Mouse (Mus musculus) Patski (cell line): ENCODE data around the gene Ppp1r13b. TPM values are rescaled to one million over a fixed set of nuclear protein-coding genes. Genes with fewer than 3 reads are reported as not detected.

Source experiments
- ATAC-seq: fragments of 100-300 bp; one replicate; pipeline ENCODE4 v1.8.0; 2021
- CTCF ChIA-PET: fragments of 350-600 bp; sonication (Branson Sonifier 250); formaldehyde crosslinking; loops from one replicate; lab custom pipeline; 2022; ENCODE audit warnings: inconsistent platforms; lab: Charles Lee
- POLR2A ChIA-PET: fragments of 350-600 bp; sonication (Branson Sonifier 250); formaldehyde crosslinking; loops from one replicate; lab custom pipeline; 2022; ENCODE audit warnings: antibody characterized with exemption, inconsistent platforms; lab: Charles Lee
- DNase-seq: peaks from one replicate; pipeline ENCODE4 v3.0.0-alpha.2; 2011; ENCODE audit warnings: low read depth, low spot score
- H3K27me3 ChIP-seq: fragments of 371-371 bp; one replicate; pipeline ENCODE4 v1.5.1; 2021
- CTCF ChIP-seq: fragments of 100-300 bp; IDR thresholded peaks from one replicate; pipeline ENCODE4 v1.5.1; 2021
- in situ Hi-C: fragments of 300-500 bp; cut with MboI; formaldehyde crosslinking; loops from 3 replicates; pipeline ENCODE4 v1.11.1; 2018; ENCODE audit warnings: low pct_unique_long_range_greater_than_20kb, mixed read lengths
- polyA plus RNA-seq: library from polyadenylated mRNA; unstranded; gene quantifications from one replicate; pipeline ENCODE4 v1.2.3, GENCODE M21; 2021

The Ppp1r13b gene
- polyA plus RNA-seq, 1 experiment from 2014 or later, result 6.9 TPM

DNA sequence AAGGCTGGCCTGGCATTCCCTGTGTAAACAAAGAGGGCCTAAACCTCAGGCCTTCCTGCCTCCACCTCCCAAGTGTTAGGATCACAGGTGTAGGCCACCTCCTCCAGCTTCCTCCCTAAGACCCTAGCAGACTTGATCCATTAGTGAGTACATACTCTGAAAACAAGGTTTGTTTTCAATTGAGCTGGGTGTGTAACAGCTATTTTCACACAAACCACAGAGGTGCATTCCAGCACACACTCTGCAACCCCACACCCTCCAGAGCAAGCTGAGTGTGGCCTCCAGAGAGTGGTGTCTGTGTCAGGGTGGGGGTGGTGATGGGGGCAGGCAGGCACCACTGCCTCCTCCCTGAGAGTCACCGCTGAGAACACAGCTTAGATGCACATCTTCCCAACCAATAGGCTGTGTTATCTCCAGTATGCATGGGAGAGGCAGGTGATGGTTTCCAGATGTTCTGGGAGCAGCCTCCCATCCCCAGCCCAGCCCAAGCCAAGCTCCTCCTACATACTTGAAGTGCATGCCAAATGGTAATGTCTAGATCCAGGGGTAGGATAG, 30.8 kb upstream of the Ppp1r13b start:
- TF ChIP-seq CTCF, result no peak
- DNase-seq (no peak), ATAC-seq (no peak)
- ChIA-PET POLR2A (no interaction called here), CTCF (no interaction called here)
- in situ Hi-C loops, result no loop called here
- H3K27me3 ChIP-seq, result no peaks in the 10 kb centered on the region

- in situ Hi-C loops, result no loop called here
- CTCF ChIA-PET, result interaction anchor here (1.1 kb wide), 1 partner anchor 8 kb away, joined by 3 read pairs; no protein-coding TSS in a partner anchor
- DNase-seq, result peak; percentile 83
- H3K27me3 ChIP-seq, result no peaks in the 10 kb centered on the region
- POLR2A ChIA-PET, result interaction anchor here (0.7 kb wide), 1 partner anchor 11 kb away, joined by 4 read pairs; no protein-coding TSS in a partner anchor
- peak; percentile 54 for ATAC-seq
- TF ChIP-seq CTCF, result no peak
Measured at GRCm38 (mm10) chr12:111936706-111937550, 29.0 kb upstream of the Ppp1r13b start.

DNA sequence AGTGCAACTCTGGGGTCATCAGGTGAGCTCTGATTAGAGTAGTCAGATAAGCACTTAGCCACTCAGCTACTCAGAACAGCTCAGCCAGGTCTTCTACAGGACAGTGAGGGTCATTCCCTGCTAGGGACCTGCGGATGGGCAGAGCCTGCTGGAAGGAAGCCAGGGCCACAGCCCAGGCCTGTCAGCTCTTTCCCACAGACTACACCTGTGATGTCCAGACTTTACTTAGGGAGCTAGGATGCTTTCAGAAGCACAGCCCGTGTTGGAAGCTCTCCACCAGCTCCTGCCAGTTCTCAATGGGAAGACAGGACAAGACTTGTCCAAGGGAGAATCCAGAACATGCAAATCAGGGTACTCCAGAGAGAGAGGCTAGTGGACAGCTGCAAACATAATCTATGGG, 26.1 kb upstream of the Ppp1r13b start:
- TF ChIP-seq CTCF, result no peak
- DNase-seq (no peak), ATAC-seq (no peak)
- peaks cover 4% of the 10 kb centered on the region for H3K27me3 ChIP-seq
- in situ Hi-C loops, result no loop called here
- ChIA-PET CTCF (interaction anchor here (0.9 kb wide), 1 partner anchor 11 kb away, joined by 3 read pairs; no protein-coding TSS in a partner anchor), POLR2A (interaction anchor here (0.7 to 1.0 kb wide), 2 partner anchors 42 to 72 kb away, joined by 3 read pairs; no protein-coding TSS in a partner anchor)

DNA sequence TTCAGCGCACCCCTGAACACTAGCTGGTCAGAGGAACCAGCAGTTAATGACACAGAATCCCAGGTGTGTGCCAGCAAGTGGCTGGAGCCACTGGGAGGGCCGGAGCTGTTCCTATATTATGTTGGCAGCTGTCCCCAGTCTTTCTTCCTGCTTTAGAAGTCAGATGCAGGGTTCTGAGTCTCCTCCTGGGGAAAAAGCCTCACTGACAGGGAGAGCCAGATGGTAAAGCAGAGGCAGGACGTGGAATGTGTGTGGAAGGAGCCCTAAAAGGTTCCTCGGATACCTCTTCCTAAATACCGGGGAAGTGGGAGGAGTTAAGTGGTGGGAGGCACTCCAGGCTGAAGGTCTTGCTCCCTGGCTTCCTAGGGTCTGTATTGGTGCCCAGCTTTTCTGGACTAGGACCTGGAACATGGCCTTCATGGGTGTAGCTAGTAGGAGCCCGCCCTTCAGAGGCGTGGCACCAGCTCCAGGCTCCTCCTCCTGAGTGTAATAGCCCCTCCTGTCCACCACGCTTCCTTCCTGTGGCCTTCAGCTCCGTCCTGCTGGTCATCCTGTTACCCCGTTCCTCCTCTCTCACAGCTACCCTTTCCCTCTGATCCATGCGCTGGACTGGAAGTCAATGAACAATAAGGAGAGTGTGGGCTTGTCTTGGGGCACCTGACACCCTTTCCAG, 25.3 kb upstream of the Ppp1r13b start:
- in situ Hi-C loops, result no loop called here
- peaks cover 7% of the 10 kb centered on the region for H3K27me3 ChIP-seq

DNA sequence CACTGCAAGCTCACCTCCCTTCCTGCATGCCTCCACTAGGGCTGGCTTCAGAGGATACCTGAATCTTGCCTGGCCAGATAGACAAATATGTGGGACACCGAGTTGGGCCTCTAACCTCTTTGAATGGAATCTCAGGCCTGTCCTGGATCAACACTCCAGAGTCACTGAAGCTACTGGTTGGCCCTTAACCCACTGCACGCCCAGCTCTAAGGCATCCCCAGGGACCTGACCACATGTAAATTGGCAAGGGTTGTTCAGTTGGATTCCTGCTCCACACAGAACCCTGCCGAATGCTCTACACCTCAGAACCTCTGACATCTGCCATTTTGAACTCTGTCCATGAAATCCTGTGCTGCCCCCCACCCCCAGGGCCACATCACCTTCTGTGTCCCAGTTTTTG, 24.6 kb upstream of the Ppp1r13b start:
- in situ Hi-C loops, result no loop called here
- peaks cover 12% of the 10 kb centered on the region for H3K27me3 ChIP-seq
- ChIA-PET CTCF (no interaction called here), POLR2A (interaction anchor here (0.6 kb wide), 1 partner anchor 18 kb away, joined by 3 read pairs; no protein-coding TSS in a partner anchor)
- TF ChIP-seq CTCF, result no peak
- no peak for DNase-seq
- ATAC-seq, result no peak

More for the DNA sequence above, 25.3 kb upstream of the Ppp1r13b start:
- ChIA-PET POLR2A (interaction anchor here (1.0 kb wide), 1 partner anchor 42 kb away, joined by 3 read pairs; no protein-coding TSS in a partner anchor), CTCF (interaction anchor here (0.9 kb wide), 1 partner anchor 10 kb away, joined by 3 read pairs; no protein-coding TSS in a partner anchor)
- DNase-seq (no peak), ATAC-seq (no peak)
- no peak for TF ChIP-seq CTCF

GRCm38 (mm10) chr12:111931411-111932025, 23.6 kb upstream of the Ppp1r13b start:
- no peak for TF ChIP-seq CTCF
- in situ Hi-C loops, result no loop called here
- POLR2A ChIA-PET, result no interaction called here

GRCm38 (mm10) chr12:111928411-111928966, 20.6 kb upstream of the Ppp1r13b start:
- DNase-seq (no peak), ATAC-seq (no peak)
- ChIA-PET CTCF (no interaction called here), POLR2A (no interaction called here)
- in situ Hi-C loops, result no loop called here
- peaks cover 29% of the 10 kb centered on the region for H3K27me3 ChIP-seq
- TF ChIP-seq CTCF, result no peak

More at GRCm38 (mm10) chr12:111931411-111932025, 23.6 kb upstream of the Ppp1r13b start:
- ATAC-seq (no peak), DNase-seq (no peak)
- peaks cover 12% of the 10 kb centered on the region for H3K27me3 ChIP-seq
- CTCF ChIA-PET, result no interaction called here

- ChIA-PET POLR2A (no interaction called here), CTCF (no interaction called here)
- no peak for TF ChIP-seq CTCF
- ATAC-seq (no peak), DNase-seq (no peak)
- in situ Hi-C loops, result no loop called here
- peaks cover 33% of the 10 kb centered on the region for H3K27me3 ChIP-seq
Measured at GRCm38 (mm10) chr12:111927338-111927737, 19.4 kb upstream of the Ppp1r13b start.

GRCm38 (mm10) chr12:111923117-111923516, 15.2 kb upstream of the Ppp1r13b start:
- ATAC-seq (no peak), DNase-seq (no peak)
- H3K27me3 ChIP-seq, result peaks cover 41% of the 10 kb centered on the region
- ChIA-PET POLR2A (no interaction called here), CTCF (interaction anchor here (0.9 kb wide), 1 partner anchor 10 kb away, joined by 3 read pairs; no protein-coding TSS in a partner anchor)
- no peak for TF ChIP-seq CTCF
- in situ Hi-C loops, result no loop called here

GRCm38 (mm10) chr12:111920046-111920445, 12.1 kb upstream of the Ppp1r13b start:
- TF ChIP-seq CTCF, result no peak
- ChIA-PET CTCF (no interaction called here), POLR2A (no interaction called here)
- peaks cover 30% of the 10 kb centered on the region for H3K27me3 ChIP-seq
- DNase-seq, result no peak
- in situ Hi-C loops, result no loop called here
- no peak for ATAC-seq
